Mouse (Mus musculus) liver, adult 2 months (tissue): ENCODE data around the gene AI481877. TPM values are rescaled to one million over a fixed set of nuclear protein-coding genes. Genes with fewer than 3 reads are reported as not detected.
A peak's percentile ranks its signal among the peaks of the same experiment; 100 is the strongest.

Source experiments
- DNase-seq: peaks from one replicate; pipeline ENCODE4 v3.0.0-alpha.2; 2011; ENCODE audit warnings: low read depth, low spot score; ENCODE audit errors: extremely low read depth
- H3K27ac ChIP-seq: fragments of 200-500 bp; replicated peaks from 2 replicates; pipeline ENCODE4 v1.5.1; 2012; ENCODE audit warnings: low read depth, mild to moderate bottlenecking, control low read depth, inconsistent platforms, low read length; ENCODE audit not compliant: insufficient read depth
- H3K27me3 ChIP-seq: fragments of 200-500 bp; 2 replicates; pipeline ENCODE4 v1.6.1; 2012; ENCODE audit warnings: mild to moderate bottlenecking, moderate library complexity, low read length, inconsistent platforms; ENCODE audit not compliant: control insufficient read depth, insufficient read depth
- H3K36me3 ChIP-seq: fragments of 200-500 bp; 2 replicates; pipeline ENCODE4 v1.6.1; 2012; ENCODE audit warnings: low read length, inconsistent platforms; ENCODE audit not compliant: control insufficient read depth, insufficient read depth
- H3K4me1 ChIP-seq: fragments of 200-500 bp; 2 replicates; pipeline ENCODE4 v1.6.1; 2011; ENCODE audit warnings: low read length; ENCODE audit not compliant: control insufficient read depth, insufficient read depth
- H3K4me3 ChIP-seq: fragments of 200-500 bp; 2 replicates; pipeline ENCODE4 v1.5.1; 2011; ENCODE audit warnings: low read depth, mild to moderate bottlenecking, control low read depth, low read length, moderate library complexity; ENCODE audit not compliant: insufficient read depth
- H3K79me2 ChIP-seq: fragments of 200-500 bp; 2 replicates; pipeline ENCODE4 v1.6.1; 2012; ENCODE audit warnings: inconsistent platforms, mild to moderate bottlenecking, low read length, moderate library complexity; ENCODE audit not compliant: control insufficient read depth, insufficient read depth
- H3K9ac ChIP-seq: fragments of 200-500 bp; 2 replicates; pipeline ENCODE4 v1.6.1; 2012; ENCODE audit warnings: low read depth, mild to moderate bottlenecking, control low read depth, inconsistent platforms, low read length
- CTCF ChIP-seq: fragments of 200-500 bp; IDR thresholded peaks from 2 replicates; pipeline ENCODE4 v1.5.1; 2011; ENCODE audit warnings: low read depth, low read length, control low read depth
- POLR2A ChIP-seq: fragments of 200-500 bp; IDR thresholded peaks from 2 replicates; pipeline ENCODE4 v1.6.1; 2011; ENCODE audit warnings: low read length, control low read depth; ENCODE audit not compliant: insufficient read depth; ENCODE audit errors: extremely low read depth
- WGBS: fragments of 180-500 bp; shearing (Covaris S2); methylation state at CpG from one replicate; pipeline ENCODE4 v1.1.7; 2018; 5-methylcytosine and 5-hydroxymethylcytosine counted together
- polyA plus RNA-seq: library from polyadenylated mRNA; depleted of rRNA; stranded (reverse); fragments of >200 nt; gene quantifications from 2 replicates; pipeline ENCODE4 v1.2.3, GENCODE M21; 2012
- total RNA-seq: library from RNA; depleted of rRNA; stranded (reverse); fragments of >200 nt; gene quantifications from 2 replicates; pipeline ENCODE4 v1.2.3, GENCODE M21; 2014

The AI481877 gene
- total and polyA plus RNA-seq, 2 experiments = not detected

GRCm38 (mm10) chr4:59009696-59010095 lies 129.1 kb downstream of the AI481877 start:
- no peak for TF ChIP-seq CTCF
- no peak for TF ChIP-seq POLR2A
- peaks cover 36% of the 10 kb centered on the region for H3K4me1 ChIP-seq
- H3K79me2 ChIP-seq = peaks cover 43% of the 10 kb centered on the region
- H3K27me3 ChIP-seq = no peaks in the 10 kb centered on the region
- peaks cover 7% of the 10 kb centered on the region; the same call in 1 of the 2 replicates for H3K36me3 ChIP-seq
- H3K27ac ChIP-seq = no peak overlapping the region
- DNase-seq = no peak
- no peak overlapping the region for H3K4me3 ChIP-seq
- 35% methylated on average over 4 of the region's 4 CpGs for WGBS
- no peak overlapping the region for H3K9ac ChIP-seq

- Histone ChIP-seq H3K27me3 (no peaks in the 10 kb centered on the region), H3K9ac (no peak overlapping the region), H3K36me3 (peaks cover 5% of the 10 kb centered on the region; the same call in 1 of the 2 replicates), H3K27ac (0 out of 2 replicates have a peak overlapping the region, but pooled peaks have one; percentile 0), H3K4me3 (no peak overlapping the region), H3K4me1 (peaks cover 38% of the 10 kb centered on the region), H3K79me2 (peaks cover 48% of the 10 kb centered on the region)
- TF ChIP-seq POLR2A = no peak
- no peak for TF ChIP-seq CTCF
- WGBS = 80% methylated on average over 7 of the region's 7 CpGs
- DNase-seq = peak; percentile 24
Observed at GRCm38 (mm10) chr4:59009186-59009585, 129.6 kb downstream of the AI481877 start.

GRCm38 (mm10) chr4:59007974-59008373 lies 130.8 kb downstream of the AI481877 start:
- H3K4me1 ChIP-seq = peaks cover 38% of the 10 kb centered on the region
- H3K27ac ChIP-seq = no peak overlapping the region
- no peak for DNase-seq
- H3K9ac ChIP-seq = no peak overlapping the region
- no peaks in the 10 kb centered on the region for H3K27me3 ChIP-seq
- H3K4me3 ChIP-seq = no peak overlapping the region
- WGBS = 83% methylated on average over 5 of the region's 5 CpGs
- H3K36me3 ChIP-seq = no peaks in the 10 kb centered on the region
- TF ChIP-seq CTCF (no peak), POLR2A (no peak)
- peaks cover 48% of the 10 kb centered on the region for H3K79me2 ChIP-seq

- DNase-seq = peak; percentile 37
- H3K27ac ChIP-seq = no peak overlapping the region
Observed at GRCm38 (mm10) chr4:59007016-59007415, 131.8 kb downstream of the AI481877 start.

GRCm38 (mm10) chr4:59006211-59006610 lies 132.6 kb downstream of the AI481877 start:
- no peaks in the 10 kb centered on the region for H3K27me3 ChIP-seq
- H3K36me3 ChIP-seq = no peaks in the 10 kb centered on the region
- H3K27ac ChIP-seq = no peak overlapping the region
- TF ChIP-seq POLR2A (no peak), CTCF (no peak)
- H3K9ac ChIP-seq = no peak overlapping the region
- H3K4me3 ChIP-seq = no peak overlapping the region
- 40% methylated on average over 8 of the region's 8 CpGs for WGBS
- DNase-seq = no peak
- peaks cover 36% of the 10 kb centered on the region for H3K4me1 ChIP-seq
- H3K79me2 ChIP-seq = peaks cover 40% of the 10 kb centered on the region

More at GRCm38 (mm10) chr4:59007016-59007415, 131.8 kb downstream of the AI481877 start:
- H3K4me1 ChIP-seq = peaks cover 40% of the 10 kb centered on the region
- WGBS = 32% methylated on average over 6 of the region's 6 CpGs
- peaks cover 43% of the 10 kb centered on the region for H3K79me2 ChIP-seq
- no peaks in the 10 kb centered on the region for H3K27me3 ChIP-seq
- H3K4me3 ChIP-seq = no peak overlapping the region
- no peaks in the 10 kb centered on the region for H3K36me3 ChIP-seq
- TF ChIP-seq CTCF (no peak), POLR2A (no peak)
- no peak overlapping the region; the same call in 1 of the 2 replicates for H3K9ac ChIP-seq

- 6% methylated on average over 7 of the region's 7 CpGs for WGBS
- Histone ChIP-seq H3K4me1 (peaks cover 26% of the 10 kb centered on the region), H3K27ac (peak overlapping the region; percentile 96), H3K27me3 (no peaks in the 10 kb centered on the region), H3K79me2 (peaks cover 26% of the 10 kb centered on the region; the same call in 1 of the 2 replicates), H3K36me3 (no peaks in the 10 kb centered on the region), H3K9ac (peak overlapping the region; percentile 97), H3K4me3 (peak overlapping the region; percentile 62)
- TF ChIP-seq POLR2A (no peak), CTCF (no peak)
- peak; percentile 94 for DNase-seq
Observed at GRCm38 (mm10) chr4:59003806-59004200, 135.0 kb downstream of the AI481877 start.
